16 mouse cellular contexts compared by ENCODE assay signal in the genomic region with DNA sequence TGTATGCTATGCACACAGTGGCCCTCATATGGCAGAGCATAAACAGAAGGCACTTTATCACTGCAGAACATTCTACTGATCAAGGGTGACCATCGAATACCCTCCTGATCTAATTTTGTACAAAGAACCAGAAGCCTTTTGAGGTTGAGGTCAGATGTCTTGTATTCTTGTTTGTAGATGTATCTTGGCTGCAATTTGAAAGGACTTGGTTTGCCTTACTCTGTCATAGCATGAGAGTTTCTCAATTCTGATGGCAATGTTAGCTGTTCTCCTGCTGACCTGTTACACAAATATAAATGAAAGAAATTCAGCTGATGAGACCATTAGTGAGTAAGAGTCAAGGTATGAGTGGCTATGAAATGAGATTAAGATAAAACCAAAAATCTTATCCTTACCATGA.
"Had no signal": no experiment of that assay in that cellular context is flagged by ENCODE, and none has a peak within 500 bp of the region (broad histone marks: within the 10 kb centered on the region; RNA-seq: fewer than 3 reads in every experiment).

No protein-coding gene starts in this region.

- H3K4me3 ChIP-seq: neural tube, embryonic 13.5 days; neural tube, embryonic 15.5 days; stomach, embryonic 15.5 days had no signal

- H3K27me3 ChIP-seq: neural tube, embryonic 13.5 days; neural tube, embryonic 15.5 days; stomach, embryonic 15.5 days had no signal

- H3K4me1 ChIP-seq: neural tube, embryonic 13.5 days; neural tube, embryonic 15.5 days; stomach, embryonic 15.5 days had no signal

- H3K27ac ChIP-seq: neural tube, embryonic 13.5 days; neural tube, embryonic 15.5 days; stomach, embryonic 15.5 days; stomach, postnatal 0 days had no signal

- H3K9me3 ChIP-seq: neural tube, embryonic 13.5 days; neural tube, embryonic 15.5 days; stomach, embryonic 15.5 days had no signal

- H3K36me3 ChIP-seq: neural tube, embryonic 13.5 days; neural tube, embryonic 15.5 days; stomach, embryonic 15.5 days had no signal

- H3K4me2 ChIP-seq: neural tube, embryonic 13.5 days; neural tube, embryonic 15.5 days; stomach, embryonic 15.5 days had no signal

- H3K9ac ChIP-seq: neural tube, embryonic 13.5 days; neural tube, embryonic 15.5 days; stomach, embryonic 15.5 days had no signal

- DNase-seq: retina, postnatal 1 day; right cerebral cortex, adult 18-20 months; right cerebral cortex, postnatal 14 days; right cerebral cortex, postnatal 25 days; right cerebral cortex, postnatal 4 days; spleen, adult 18-20 months; thymus, adult 18-20 months; thymus, adult 2 months; thymus, postnatal 14 days; thymus, postnatal 25 days; thymus, postnatal 36 days; thymus, postnatal 4 days had no signal
